Mouse (Mus musculus) intestine, embryonic 14.5 days (tissue): Measurements from ENCODE around the gene Krt27. TPM values are rescaled to one million over a fixed set of nuclear protein-coding genes. Genes with fewer than 3 reads are reported as not detected.

Experiments
- ATAC-seq: fragments of 200-750 bp; cut with Nextera tagmentation; replicated peaks from 2 replicates; pipeline ENCODE4 v1.8.0; 2017; ENCODE audit warnings: low read depth, moderate number of reproducible peaks, moderate TSS enrichment, moderate library complexity; ENCODE audit not compliant: low FRiP score, low TSS enrichment
- DNase-seq: peaks from one replicate; pipeline ENCODE4 v3.0.0-alpha.2; 2018; ENCODE audit warnings: low spot score
- H3K27ac ChIP-seq: fragments of 300-500 bp; sonication (generic); 2 replicates; pipeline ENCODE4 v1.5.1; 2014; ENCODE audit warnings: low read depth, mild to moderate bottlenecking, control low read depth
- H3K27me3 ChIP-seq: fragments of 300-500 bp; sonication (generic); replicated peaks from 2 replicates; pipeline ENCODE4 v1.6.1; 2014; ENCODE audit warnings: low read length, control low read depth; ENCODE audit not compliant: control insufficient read depth, insufficient read depth
- H3K36me3 ChIP-seq: fragments of 300-500 bp; sonication (generic); 2 replicates; pipeline ENCODE4 v1.6.1; 2014; ENCODE audit warnings: low read length, control low read depth; ENCODE audit not compliant: control insufficient read depth, insufficient read depth
- H3K4me1 ChIP-seq: fragments of 300-500 bp; sonication (generic); replicated peaks from 2 replicates; pipeline ENCODE4 v1.6.1; 2014; ENCODE audit warnings: low read length, control low read depth, mixed read lengths; ENCODE audit not compliant: control insufficient read depth, insufficient read depth
- H3K4me2 ChIP-seq: fragments of 300-500 bp; sonication (generic); 2 replicates; pipeline ENCODE4 v1.6.1; 2014; ENCODE audit warnings: low read length
- H3K4me3 ChIP-seq: fragments of 300-500 bp; sonication (generic); 2 replicates; pipeline ENCODE4 v1.5.1; 2014; ENCODE audit warnings: low read depth, low read length, control low read depth, mixed read lengths
- H3K9ac ChIP-seq: fragments of 300-500 bp; sonication (generic); 2 replicates; pipeline ENCODE4 v1.6.1; 2014; ENCODE audit warnings: mild to moderate bottlenecking, low read length
- H3K9me3 ChIP-seq: fragments of 300-500 bp; sonication (generic); 2 replicates; pipeline ENCODE4 v1.6.1; 2016; ENCODE audit warnings: low read length, control low read depth; ENCODE audit not compliant: control insufficient read depth
- WGBS: fragments of 180-500 bp; shearing (Covaris S2); extraction: QIAGEN DNeasy Blood & Tissue Kit; methylation state at CpG from one replicate; pipeline ENCODE4 v1.1.7; 2014; 5-methylcytosine and 5-hydroxymethylcytosine counted together
- polyA plus RNA-seq: library from polyadenylated mRNA; unstranded; fragments of >200 nt; fragmentation: Nextera tagmentation; extraction: Ambion mirVana; gene quantifications from 2 replicates; pipeline ENCODE4 v1.2.1, GENCODE M21; 2014

Krt27 gene
- polyA plus RNA-seq, 1 experiment from 2014 or later: not detected

DNA sequence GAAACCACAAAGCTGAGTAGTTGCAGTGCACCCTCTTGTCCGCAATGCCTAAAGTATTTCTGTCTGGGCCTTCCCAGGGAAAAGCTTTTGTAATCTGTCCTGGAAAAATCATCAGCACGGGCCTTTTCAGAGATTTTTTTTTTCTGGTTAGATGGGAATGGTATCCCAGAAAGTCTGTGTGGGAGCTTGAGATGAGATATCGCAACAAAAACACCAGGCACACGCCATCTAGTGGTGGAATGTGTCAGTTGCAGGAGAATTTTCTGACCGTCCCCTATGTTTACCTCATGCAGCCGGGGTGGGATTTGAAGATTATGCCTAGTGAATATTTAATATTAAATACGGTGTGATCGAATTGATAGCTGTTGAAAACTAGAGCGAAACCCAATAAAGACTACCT is 13.5 kb upstream of the Krt27 start:
- no peaks in the 10 kb centered on the region for H3K27me3 ChIP-seq
- no peaks in the 10 kb centered on the region for H3K4me1 ChIP-seq
- no peaks in the 10 kb centered on the region for H3K36me3 ChIP-seq
- H3K4me3 ChIP-seq: no peak overlapping the region
- H3K4me2 ChIP-seq: no peak overlapping the region
- H3K27ac ChIP-seq: no peak overlapping the region
- ATAC-seq (no peak), DNase-seq (peak; percentile 55)
- H3K9ac ChIP-seq: no peak overlapping the region
- 23% methylated on average over 9 of the region's 9 CpGs for WGBS
- no peaks in the 10 kb centered on the region for H3K9me3 ChIP-seq

- H3K36me3 ChIP-seq: no peaks in the 10 kb centered on the region
- WGBS: 81% methylated on average over 8 of the region's 8 CpGs
- no peaks in the 10 kb centered on the region for H3K27me3 ChIP-seq
- H3K9me3 ChIP-seq: no peaks in the 10 kb centered on the region
- H3K9ac ChIP-seq: no peak overlapping the region
- no peak for ATAC-seq
- no peaks in the 10 kb centered on the region for H3K4me1 ChIP-seq
- no peak for DNase-seq
- no peak overlapping the region for H3K27ac ChIP-seq
- H3K4me3 ChIP-seq: no peak overlapping the region
- H3K4me2 ChIP-seq: no peak overlapping the region
These were observed 10.5 kb upstream of the Krt27 start for GRCm38 (mm10) chr11:99361423-99361822.

DNA sequence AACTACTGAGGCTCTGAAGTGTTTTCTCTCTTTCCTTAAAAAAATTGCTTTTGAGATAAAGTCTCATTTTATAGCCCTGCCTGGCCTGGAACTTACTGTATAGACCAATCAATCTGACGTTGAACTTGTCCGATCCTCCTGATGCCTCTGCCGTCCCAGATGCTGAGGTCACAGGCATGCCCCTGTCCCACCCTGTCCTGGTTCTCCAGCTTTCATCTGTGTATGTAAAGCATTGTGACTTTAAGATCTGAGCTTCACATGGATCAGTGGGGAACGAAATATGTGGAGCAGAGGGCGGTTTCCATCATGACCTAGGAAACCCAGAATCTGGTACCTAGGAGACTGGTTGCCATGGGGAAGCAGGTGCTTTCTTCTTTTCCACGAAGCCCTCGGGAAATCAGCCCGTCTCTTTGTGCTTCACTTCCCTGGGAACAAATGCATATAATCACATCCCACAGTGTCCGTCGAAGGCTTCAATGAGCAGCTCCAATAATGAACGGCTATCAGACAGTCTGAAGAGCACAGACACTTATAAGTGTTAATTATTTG is 11.5 kb downstream of the Krt27 start:
- DNase-seq (no peak), ATAC-seq (no peak)
- H3K4me1 ChIP-seq: no peaks in the 10 kb centered on the region
- no peaks in the 10 kb centered on the region for H3K27me3 ChIP-seq
- 81% methylated on average over 11 of the region's 11 CpGs for WGBS
- H3K36me3 ChIP-seq: no peaks in the 10 kb centered on the region
- H3K4me3 ChIP-seq: no peak overlapping the region
- no peak overlapping the region for H3K27ac ChIP-seq
- no peak overlapping the region for H3K9ac ChIP-seq
- no peaks in the 10 kb centered on the region for H3K9me3 ChIP-seq
- H3K4me2 ChIP-seq: no peak overlapping the region

DNA sequence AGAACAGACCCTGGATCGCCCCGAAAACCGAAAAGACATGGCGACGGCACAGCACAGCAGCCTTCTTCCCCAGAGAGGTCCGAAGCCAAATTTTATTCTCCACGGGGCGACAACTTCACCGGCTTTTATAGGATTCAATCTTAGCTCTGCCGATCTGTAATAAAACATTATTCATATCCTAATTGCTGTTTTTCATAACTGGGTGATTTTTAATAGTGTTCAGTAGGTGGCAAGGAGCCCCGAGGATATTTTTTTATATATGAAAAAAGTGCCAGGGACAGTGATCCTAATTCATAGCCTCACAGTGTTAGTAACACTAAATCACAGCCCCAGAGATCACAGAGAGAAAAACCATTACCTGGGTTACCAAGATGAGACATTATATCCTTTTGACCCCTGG is 13.0 kb downstream of the Krt27 start, which contains the start of gene Krt26:
Krt26 (minus strand) TSS at position 101 of the 400 bp plus-strand sequence.
- DNase-seq: no peak
- Histone ChIP-seq H3K4me2 (no peak within 1 kb of the TSS), H3K9me3 (no peaks in the 10 kb centered on the region), H3K4me1 (no peaks in the 10 kb centered on the region), H3K36me3 (no peaks in the 10 kb centered on the region), H3K27ac (no peak within 1 kb of the TSS), H3K4me3 (no peak within 1 kb of the TSS), H3K9ac (no peak within 1 kb of the TSS), H3K27me3 (no peaks in the 10 kb centered on the region)
- 94% methylated on average over 11 of the region's 11 CpGs for WGBS
- no peak for ATAC-seq

DNA sequence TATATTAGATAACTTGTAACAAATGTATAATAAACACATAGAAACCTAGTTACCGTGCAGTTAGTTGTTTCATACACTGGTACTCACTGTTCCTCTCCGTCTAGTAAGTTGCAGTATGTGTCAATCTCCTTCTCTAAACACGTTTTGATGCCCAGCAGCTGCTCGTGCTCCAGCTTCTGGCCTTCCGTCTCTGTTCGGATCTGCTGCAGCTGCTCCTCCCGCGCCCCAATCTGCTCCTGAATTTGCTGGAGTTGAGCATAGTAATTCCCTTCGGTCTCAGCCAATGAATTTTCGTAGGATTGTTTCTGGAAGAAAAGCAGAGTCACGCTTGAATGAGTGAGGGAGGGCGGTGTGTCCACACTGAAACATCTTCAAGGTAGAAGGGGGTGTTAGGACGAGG is 17.5 kb downstream of the Krt27 start:
- no peak for DNase-seq
- H3K4me3 ChIP-seq: no peak overlapping the region
- no peaks in the 10 kb centered on the region for H3K27me3 ChIP-seq
- no peak overlapping the region for H3K4me2 ChIP-seq
- WGBS: 52% methylated on average over 13 of the region's 13 CpGs
- no peaks in the 10 kb centered on the region for H3K36me3 ChIP-seq
- no peak for ATAC-seq
- H3K9ac ChIP-seq: no peak overlapping the region
- H3K9me3 ChIP-seq: no peaks in the 10 kb centered on the region
- no peak overlapping the region for H3K27ac ChIP-seq
- no peaks in the 10 kb centered on the region for H3K4me1 ChIP-seq

DNA sequence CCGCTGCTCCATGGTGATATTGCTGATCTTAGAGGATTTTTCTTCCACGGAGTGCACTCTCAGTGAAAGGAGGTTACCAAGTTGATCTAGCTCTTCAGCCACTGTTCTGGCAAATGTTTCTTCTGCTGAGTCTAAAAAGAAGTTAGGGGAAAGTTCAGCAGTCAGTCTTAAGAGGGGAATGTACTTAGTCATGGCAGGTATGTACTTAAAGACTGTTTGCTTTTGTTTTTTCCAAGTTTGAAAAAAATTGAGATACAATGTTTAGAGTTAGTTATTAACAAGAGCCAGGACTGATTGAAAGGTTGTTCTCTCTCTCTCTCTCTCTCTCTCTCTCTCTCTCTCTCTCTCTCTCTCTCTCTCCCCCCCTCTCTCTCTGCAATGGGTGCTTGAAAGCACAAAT is 21.2 kb downstream of the Krt27 start:
- WGBS: 41% methylated on average over 2 of the region's 2 CpGs
- no peaks in the 10 kb centered on the region for H3K9me3 ChIP-seq
- H3K36me3 ChIP-seq: no peaks in the 10 kb centered on the region
- DNase-seq: no peak
- no peak overlapping the region for H3K4me3 ChIP-seq
- no peaks in the 10 kb centered on the region for H3K27me3 ChIP-seq
- ATAC-seq: no peak
- no peak overlapping the region for H3K9ac ChIP-seq
- H3K4me2 ChIP-seq: no peak overlapping the region
- no peak overlapping the region for H3K27ac ChIP-seq
- no peaks in the 10 kb centered on the region for H3K4me1 ChIP-seq

GRCm38 (mm10) chr11:99322851-99323250 is 28.1 kb downstream of the Krt27 start, which contains the start of gene Krt25:
TSS of gene Krt25 (minus strand) at chr11:99322951.
- ATAC-seq (no peak), DNase-seq (no peak)
- Histone ChIP-seq H3K36me3 (no peaks in the 10 kb centered on the region), H3K9ac (no peak within 1 kb of the TSS), H3K4me1 (no peaks in the 10 kb centered on the region; the same call in 1 of the 2 replicates), H3K27me3 (no peaks in the 10 kb centered on the region), H3K4me2 (no peak within 1 kb of the TSS), H3K27ac (no peak within 1 kb of the TSS), H3K9me3 (no peaks in the 10 kb centered on the region), H3K4me3 (no peak within 1 kb of the TSS)
- 90% methylated on average over 11 of the region's 11 CpGs for WGBS

- H3K4me3 ChIP-seq: no peak overlapping the region
- peaks cover 6% of the 10 kb centered on the region; the same call in 1 of the 2 replicates for H3K4me1 ChIP-seq
- no peaks in the 10 kb centered on the region for H3K9me3 ChIP-seq
- no peak overlapping the region for H3K4me2 ChIP-seq
- H3K27ac ChIP-seq: no peak overlapping the region
- H3K9ac ChIP-seq: no peak overlapping the region
- ATAC-seq (no peak), DNase-seq (no peak)
- H3K36me3 ChIP-seq: no peaks in the 10 kb centered on the region
- no peaks in the 10 kb centered on the region for H3K27me3 ChIP-seq
- WGBS: 90% methylated on average over 14 of the region's 14 CpGs
These were observed 29.8 kb downstream of the Krt27 start for GRCm38 (mm10) chr11:99321094-99321493.

DNA sequence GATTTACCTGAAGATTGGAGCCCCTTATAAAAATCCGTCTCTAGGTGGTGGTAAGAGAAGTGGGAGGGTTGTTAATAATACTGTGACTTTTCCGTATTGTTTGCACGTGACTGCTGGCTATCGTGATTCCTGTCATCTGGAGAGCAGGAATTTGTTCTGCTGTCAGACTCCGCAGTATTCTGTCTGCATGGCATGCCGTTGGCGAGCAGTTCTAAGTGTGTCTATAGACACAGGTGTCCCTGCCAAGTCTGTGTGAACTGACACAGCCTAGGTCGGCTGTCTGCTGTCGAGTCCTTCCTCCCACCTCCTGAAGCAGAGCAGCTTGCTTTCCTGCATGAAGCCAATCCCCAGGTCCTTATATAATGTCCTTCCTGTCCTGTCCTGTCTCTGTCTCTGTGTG is 31.8 kb downstream of the Krt27 start:
- DNase-seq: no peak
- Histone ChIP-seq H3K9ac (no peak overlapping the region), H3K9me3 (no peaks in the 10 kb centered on the region), H3K36me3 (no peaks in the 10 kb centered on the region), H3K4me3 (no peak overlapping the region), H3K4me2 (no peak overlapping the region), H3K27me3 (no peaks in the 10 kb centered on the region), H3K27ac (no peak overlapping the region), H3K4me1 (peaks cover 6% of the 10 kb centered on the region; the same call in 1 of the 2 replicates)
- no peak for ATAC-seq
- WGBS: 37% methylated on average over 9 of the region's 9 CpGs
